Mouse (Mus musculus) MEL (cell line): ENCODE measurements around the gene Htr3b. TPM values are rescaled to one million over a fixed set of nuclear protein-coding genes. Genes with fewer than 3 reads are reported as not detected.
A peak's percentile ranks its signal among the peaks of the same experiment; 100 is the strongest.

Experiments
- DNase-seq: peaks from one replicate; pipeline ENCODE4 v3.0.0; 2011; ENCODE audit warnings: low read depth, low spot score
- H3K27ac ChIP-seq: 2 replicates; pipeline ENCODE4 v1.5.1; 2012; ENCODE audit warnings: low read depth, mild to moderate bottlenecking, control low read depth, low read length, moderate library complexity; ENCODE audit not compliant: control insufficient read depth
- H3K27me3 ChIP-seq, 2 experiments: fragments of 150-350 bp in 1 of 2; sonication (generic) in 1 of 2; 2 replicates each; pipeline ENCODE4 v1.6.1; 2012; ENCODE audit warnings: low read length in 2 of 2, mild to moderate bottlenecking in 2 of 2, improper control_type of control experiment in 1 of 2, moderate library complexity in 1 of 2; ENCODE audit not compliant: insufficient read depth in 2 of 2, control insufficient read depth in 1 of 2
- H3K36me3 ChIP-seq, 2 experiments: 2 replicates each; pipeline ENCODE4 v1.6.1; 2012 to 2014; ENCODE audit warnings: low read length in 2 of 2, improper control_type of control experiment in 1 of 2, inconsistent platforms in 1 of 2, mild to moderate bottlenecking in 1 of 2; ENCODE audit not compliant: insufficient read depth in 2 of 2, control insufficient read depth in 1 of 2
- H3K4me1 ChIP-seq, 2 experiments: fragments of 150-350 bp in 1 of 2; sonication (generic) in 1 of 2; 2 replicates each; pipeline ENCODE4 v1.6.1; 2012; ENCODE audit warnings: low read length in 2 of 2, improper control_type of control experiment in 1 of 2, mild to moderate bottlenecking in 1 of 2; ENCODE audit not compliant: insufficient read depth in 2 of 2, control insufficient read depth in 1 of 2
- H3K4me3 ChIP-seq, 2 experiments: fragments of 150-350 bp in 1 of 2; sonication (generic) in 1 of 2; 2 replicates each; pipeline ENCODE4 v1.5.1; 2012; ENCODE audit warnings: low read depth in 2 of 2, low read length in 2 of 2, mild to moderate bottlenecking in 2 of 2, moderate library complexity in 2 of 2, control low read depth in 1 of 2, improper control_type of control experiment in 1 of 2; ENCODE audit not compliant: control insufficient read depth in 1 of 2, insufficient read depth in 1 of 2
- H3K79me2 ChIP-seq: 2 replicates; pipeline ENCODE4 v1.6.1; 2012; ENCODE audit warnings: mild to moderate bottlenecking, low read length, moderate library complexity; ENCODE audit not compliant: control insufficient read depth, poor library complexity, insufficient read depth
- H3K9ac ChIP-seq: 2 replicates; pipeline ENCODE4 v1.6.1; 2012; ENCODE audit warnings: low read depth, mild to moderate bottlenecking, control low read depth, low read length, moderate library complexity; ENCODE audit not compliant: control insufficient read depth, poor library complexity, severe bottlenecking
- H3K9me3 ChIP-seq: fragments of 150-350 bp; sonication (generic); replicated peaks from 2 replicates; pipeline ENCODE4 v1.6.1; 2012; ENCODE audit warnings: mild to moderate bottlenecking, low read length, improper control_type of control experiment, moderate library complexity; ENCODE audit not compliant: insufficient read depth
- CHD2 ChIP-seq: IDR thresholded peaks from 2 replicates; pipeline ENCODE4 v1.6.1; 2011; ENCODE audit warnings: low read length, improper control_type of control experiment
- CTCF ChIP-seq, 3 experiments: IDR thresholded peaks in 2 of 3; conservative IDR thresholded peaks in 1 of 3; 2 replicates each; pipeline ENCODE4 v1.5.1; 2011 to 2012; ENCODE audit warnings: low read length in 3 of 3, low read depth in 2 of 3, mild to moderate bottlenecking in 2 of 3, improper control_type of control experiment in 1 of 3, inconsistent platforms in 1 of 3, mixed read lengths in 1 of 3, moderate library complexity in 1 of 3; ENCODE audit not compliant: control insufficient read depth in 1 of 3, insufficient read depth in 1 of 3, poor library complexity in 1 of 3, severe bottlenecking in 1 of 3
- ELF1 ChIP-seq: IDR thresholded peaks from 2 replicates; pipeline ENCODE4 v1.6.1; 2014; ENCODE audit warnings: low read depth, mild to moderate bottlenecking, inconsistent platforms, low read length, improper control_type of control experiment, moderate library complexity
- EP300 ChIP-seq, 2 experiments: IDR thresholded peaks; 2 replicates each; pipeline ENCODE4 v1.6.1; 2011; ENCODE audit warnings: improper control_type of control experiment in 2 of 2, low read length in 2 of 2, low read depth in 1 of 2, mild to moderate bottlenecking in 1 of 2
- ETS1 ChIP-seq: IDR thresholded peaks from 2 replicates; pipeline ENCODE4 v1.6.1; 2012; ENCODE audit warnings: low read depth, mild to moderate bottlenecking, inconsistent platforms, low read length, improper control_type of control experiment, moderate library complexity
- GABPA ChIP-seq: IDR thresholded peaks from 2 replicates; pipeline ENCODE4 v1.6.1; 2012; ENCODE audit warnings: low read depth, mild to moderate bottlenecking, inconsistent platforms, low read length, improper control_type of control experiment, moderate library complexity
- HCFC1 ChIP-seq: IDR thresholded peaks from 2 replicates; pipeline ENCODE4 v1.6.1; 2012; ENCODE audit warnings: low read depth, mild to moderate bottlenecking, inconsistent platforms, low read length, improper control_type of control experiment, moderate library complexity
- MAFK ChIP-seq: IDR thresholded peaks from 2 replicates; pipeline ENCODE4 v1.6.1; 2011; ENCODE audit warnings: low read depth, mild to moderate bottlenecking, low read length, improper control_type of control experiment, borderline replicate concordance
- MAX ChIP-seq: IDR thresholded peaks from 2 replicates; pipeline ENCODE4 v1.6.1; 2011; ENCODE audit warnings: low read length, improper control_type of control experiment
- MAZ ChIP-seq: IDR thresholded peaks from 2 replicates; pipeline ENCODE4 v1.6.1; 2012; ENCODE audit warnings: low read depth, mild to moderate bottlenecking, inconsistent platforms, low read length, improper control_type of control experiment
- MEF2A ChIP-seq: IDR thresholded peaks from 2 replicates; pipeline ENCODE4 v1.6.1; 2014; ENCODE audit warnings: low read depth, mild to moderate bottlenecking, inconsistent platforms, low read length, improper control_type of control experiment; ENCODE audit not compliant: poor library complexity, insufficient replicate concordance, severe bottlenecking; ENCODE audit errors: extremely low read depth
- MXI1 ChIP-seq: IDR thresholded peaks from 2 replicates; pipeline ENCODE4 v1.6.1; 2011; ENCODE audit warnings: mild to moderate bottlenecking, low read depth, low read length, improper control_type of control experiment
- MYC ChIP-seq: IDR thresholded peaks from 2 replicates; pipeline ENCODE4 v1.6.1; 2011; ENCODE audit warnings: low read depth, mild to moderate bottlenecking, low read length, improper control_type of control experiment, moderate library complexity
- NELFE ChIP-seq: IDR thresholded peaks from 2 replicates; pipeline ENCODE4 v1.6.1; 2011; ENCODE audit warnings: low read depth, low read length, improper control_type of control experiment
- NRF1 ChIP-seq: IDR thresholded peaks from 2 replicates; pipeline ENCODE4 v1.6.1; 2014; ENCODE audit warnings: low read depth, mild to moderate bottlenecking, inconsistent platforms, low read length, improper control_type of control experiment, moderate library complexity; ENCODE audit not compliant: poor library complexity, insufficient read depth, severe bottlenecking
- POLR2A ChIP-seq, 2 experiments: IDR thresholded peaks; 2 replicates each; pipeline ENCODE4 v1.6.1; 2011 to 2012; ENCODE audit warnings: low read length in 2 of 2, mild to moderate bottlenecking in 2 of 2, control low read depth in 1 of 2, improper control_type of control experiment in 1 of 2, low read depth in 1 of 2, moderate library complexity in 1 of 2; ENCODE audit not compliant: control insufficient read depth in 1 of 2, insufficient read depth in 1 of 2, poor library complexity in 1 of 2
- POLR2AphosphoS2 ChIP-seq: IDR thresholded peaks from 2 replicates; pipeline ENCODE4 v1.6.1; 2011; ENCODE audit warnings: low read length, improper control_type of control experiment
- POLR2AphosphoS5 ChIP-seq: IDR thresholded peaks from 2 replicates; pipeline ENCODE4 v1.6.1; 2012; ENCODE audit warnings: low read depth, borderline replicate concordance, mild to moderate bottlenecking, inconsistent platforms, low read length, moderate library complexity, mixed read lengths
- SIN3A ChIP-seq: IDR thresholded peaks from 2 replicates; pipeline ENCODE4 v1.6.1; 2012; ENCODE audit warnings: low read length, improper control_type of control experiment, inconsistent platforms
- SMC3 ChIP-seq: IDR thresholded peaks from 2 replicates; pipeline ENCODE4 v1.6.1; 2011; ENCODE audit warnings: low read depth, low read length, improper control_type of control experiment
- TAL1 ChIP-seq: IDR thresholded peaks from 2 replicates; pipeline ENCODE4 v1.6.1; 2012; ENCODE audit warnings: mild to moderate bottlenecking, inconsistent platforms, low read length, moderate library complexity, mixed read lengths
- TBP ChIP-seq: IDR thresholded peaks from 2 replicates; pipeline ENCODE4 v1.8.0; 2011; ENCODE audit warnings: low read depth, low read length, improper control_type of control experiment
- TCF12 ChIP-seq: IDR thresholded peaks from 2 replicates; pipeline ENCODE4 v1.6.1; 2014; ENCODE audit warnings: low read depth, mild to moderate bottlenecking, inconsistent platforms, low read length, improper control_type of control experiment, moderate library complexity
- UBTF ChIP-seq: IDR thresholded peaks from 2 replicates; pipeline ENCODE4 v1.6.1; 2012; ENCODE audit warnings: low read depth, mild to moderate bottlenecking, inconsistent platforms, low read length, improper control_type of control experiment, moderate library complexity, borderline replicate concordance; ENCODE audit not compliant: insufficient read depth
- USF1 ChIP-seq: IDR thresholded peaks from 2 replicates; pipeline ENCODE4 v1.6.1; 2014; ENCODE audit warnings: low read depth, mild to moderate bottlenecking, inconsistent platforms, low read length, improper control_type of control experiment, moderate library complexity
- USF2 ChIP-seq, 2 experiments: IDR thresholded peaks; 2 replicates each; pipeline ENCODE4 v1.6.1; 2011 to 2012; ENCODE audit warnings: improper control_type of control experiment in 2 of 2, low read length in 2 of 2, borderline replicate concordance in 1 of 2, inconsistent platforms in 1 of 2, low read depth in 1 of 2, mild to moderate bottlenecking in 1 of 2; ENCODE audit not compliant: insufficient read depth in 1 of 2
- ZKSCAN1 ChIP-seq: IDR thresholded peaks from 2 replicates; pipeline ENCODE4 v1.6.1; 2012; ENCODE audit warnings: low read depth, mild to moderate bottlenecking, inconsistent platforms, low read length, improper control_type of control experiment, moderate library complexity
- ZNF384 ChIP-seq: IDR thresholded peaks from 2 replicates; pipeline ENCODE4 v1.6.1; 2012; ENCODE audit warnings: low read depth, mild to moderate bottlenecking, inconsistent platforms, low read length, improper control_type of control experiment
- polyA plus RNA-seq, 2 experiments: library from polyadenylated mRNA; stranded (reverse) in 1 of 2; unstranded in 1 of 2; fragments of >175 nt in 1 of 2; fragments of >200 nt in 1 of 2; gene quantifications; 2 replicates each; pipeline versions ENCODE4 v1.2.1 to v1.2.4; 2012; ENCODE audit warnings: low replicate concordance in 2 of 2, low read depth in 1 of 2; ENCODE audit not compliant: insufficient read length in 2 of 2, insufficient read depth in 1 of 2, missing spikeins in 1 of 2
- total RNA-seq: library from RNA; depleted of rRNA; stranded (reverse); fragments of 300-350 nt; gene quantifications from 2 replicates; pipeline ENCODE4 v1.2.3, GENCODE M21; 2012

The Htr3b gene
- total and polyA plus RNA-seq, 3 experiments, result not detected

GRCm38 (mm10) chr9:48984845-48985707 is 20.3 kb upstream of the Htr3b start, which contains the start of gene Usp28:
Gene Usp28 (plus strand): TSS chr9:48985375.
- Histone ChIP-seq H3K4me3 (peak within 1 kb of the TSS; percentile 61 to 82), H3K27ac (peak within 1 kb of the TSS; percentile 66), H3K4me1 (peaks cover 7 to 30% of the 10 kb centered on the region in 2 experiments), H3K79me2 (0 out of 2 replicates have a peak, but pooled peaks cover 1% of the 10 kb centered on the region), H3K9me3 (no peaks in the 10 kb centered on the region)
- peak; percentile 98 for DNase-seq
- no peak for TF ChIP-seq ZKSCAN1
- peak; percentile 80 for TF ChIP-seq SIN3A
- peak; percentile 95 for TF ChIP-seq MAX
- TF ChIP-seq TCF12, result 0 out of 2 replicates have a peak, but pooled peaks have one; percentile 2
- peak; percentile 99 for TF ChIP-seq USF1
- TF ChIP-seq GABPA, result no peak
- TF ChIP-seq USF2 (IDR thresholded peaks at IDR 0.05; ENCODE audit: borderline replicate concordance in 1 of 2, insufficient read depth in 1 of 2, low read depth in 1 of 2, low read length in 2 of 2), result peak in 1 of 2 experiments; percentile 83; a peak in 2 of 4 replicates
- peak; percentile 73; the same call in 1 of the 2 replicates for TF ChIP-seq MAZ
- TF ChIP-seq EP300 (IDR thresholded peaks at IDR 0.05; ENCODE audit: low read depth in 1 of 2, low read length in 2 of 2), result no peak
- peak; percentile 68 for TF ChIP-seq NELFE
- no peak; the same call in 1 of the 2 replicates for TF ChIP-seq MYC
- TF ChIP-seq MAFK, result no peak
- peak; percentile 53; the same call in 1 of the 2 replicates for TF ChIP-seq NRF1
- no peak for TF ChIP-seq CHD2
- TF ChIP-seq MXI1, result peak; percentile 94
- no peak for TF ChIP-seq POLR2AphosphoS5
- TF ChIP-seq HCFC1, result peak; percentile 74; the same call in 1 of the 2 replicates
- no peak for TF ChIP-seq ZNF384
- peak; percentile 76 for TF ChIP-seq ELF1
- 0 out of 2 replicates have a peak, but pooled peaks have one; percentile 22 for TF ChIP-seq ETS1
- no peak for TF ChIP-seq UBTF
- no peak for TF ChIP-seq TBP
- TF ChIP-seq MEF2A, result no peak
- no peak for TF ChIP-seq CTCF (IDR thresholded peaks at IDR 0.05 in 2 of 3, conservative IDR thresholded peaks at IDR 0.05 in 1 of 3; ENCODE audit: control insufficient read depth in 1 of 3, insufficient read depth in 1 of 3, low read depth in 2 of 3, low read length in 3 of 3, poor library complexity in 1 of 3, severe bottlenecking in 1 of 3)
- no peak for TF ChIP-seq TAL1
- peak; percentile 57 to 74 for TF ChIP-seq POLR2A (IDR thresholded peaks at IDR 0.05; ENCODE audit: control insufficient read depth in 1 of 2, insufficient read depth in 1 of 2, low read depth in 1 of 2, low read length in 2 of 2, poor library complexity in 1 of 2)
- TF ChIP-seq SMC3, result no peak
- TF ChIP-seq POLR2AphosphoS2, result peak; percentile 38; the same call in 1 of the 2 replicates
- TF ChIP-seq, all 39 proteins: peak for 14
- peak within 1 kb of the TSS; percentile 69 for H3K9ac ChIP-seq
- peaks cover 0 to 31% of the 10 kb centered on the region in 2 experiments; a peak in 2 of 4 replicates for H3K36me3 ChIP-seq
- H3K27me3 ChIP-seq, result no peaks in the 10 kb centered on the region
